Mouse (Mus musculus) B cell, adult 62 days (primary cell): ENCODE measurements around the gene Olfr202. TPM values are rescaled to one million over a fixed set of nuclear protein-coding genes. Genes with fewer than 3 reads are reported as not detected.

Source experiments
- total RNA-seq: library from RNA; stranded (reverse); gene quantifications from 4 replicates; pipeline ENCODE4 v1.2.4, GENCODE M21; 2023

The Olfr202 gene
- not detected in 4 replicates for total RNA-seq

GRCm38 (mm10) chr16:59286693-59287092 is at the start of gene Olfr202:
Gene Olfr202 (minus strand): TSS chr16:59286793.

GRCm38 (mm10) chr16:59331038-59331437 is 44.4 kb upstream of the Olfr202 start, which contains the start of gene Olfr205:
Gene Olfr205 (minus strand): TSS chr16:59331138.

GRCm38 (mm10) chr16:59318148-59318547 is 31.6 kb upstream of the Olfr202 start, which contains the start of gene Olfr204:
Gene Olfr204 (minus strand): TSS chr16:59318248.

GRCm38 (mm10) chr16:59298581-59298980 is 12.0 kb upstream of the Olfr202 start, which contains the start of gene Olfr203:
Gene Olfr203 (plus strand): TSS chr16:59298881.

GRCm38 (mm10) chr16:59272532-59272931 is 14.1 kb downstream of the Olfr202 start, which contains the start of gene Olfr201:
Gene Olfr201 (minus strand): TSS chr16:59272632.

Other genes with a start within 250 kb of the Olfr202 start
- gene Olfr187, start 247.0 kb downstream of the Olfr202 start, total RNA-seq: not detected in 4 replicates
- not detected in 4 replicates for gene Olfr190, start 208.8 kb downstream of the Olfr202 start, total RNA-seq
- not detected in 4 replicates for gene Olfr191, start 197.0 kb downstream of the Olfr202 start, total RNA-seq
- not detected in 4 replicates for gene Olfr193, start 174.9 kb downstream of the Olfr202 start, total RNA-seq
- not detected in 4 replicates for gene Olfr194, start 165.7 kb downstream of the Olfr202 start, total RNA-seq
- gene Olfr195, start 139.7 kb downstream of the Olfr202 start, total RNA-seq: not detected in 4 replicates
- not detected in 4 replicates for gene Olfr196, start 116.3 kb downstream of the Olfr202 start, total RNA-seq
- gene Olfr198, start 83.3 kb downstream of the Olfr202 start, total RNA-seq: not detected in 4 replicates
- gene Olfr199, start 67.0 kb downstream of the Olfr202 start, total RNA-seq: not detected in 4 replicates
- not detected in 4 replicates for gene Olfr201, start 14.2 kb downstream of the Olfr202 start, total RNA-seq
- gene Olfr203, start 12.1 kb upstream of the Olfr202 start, total RNA-seq: not detected in 4 replicates
- gene Olfr204, start 31.5 kb upstream of the Olfr202 start, total RNA-seq: not detected in 4 replicates
- not detected in 4 replicates for gene Olfr205, start 44.3 kb upstream of the Olfr202 start, total RNA-seq
- gene Olfr206, start 62.5 kb upstream of the Olfr202 start, total RNA-seq: not detected in 4 replicates
- gene Olfr209, start 77.2 kb upstream of the Olfr202 start, total RNA-seq: not detected in 4 replicates
- not detected in 4 replicates for gene Gabrr3, start 120.5 kb upstream of the Olfr202 start, total RNA-seq
- gene Riox2, start 185.0 kb upstream of the Olfr202 start, total RNA-seq: 26.6 to 32.8 TPM (median 32.6 TPM) in 4 replicates